Mouse (Mus musculus) MEL (cell line): Measurements from ENCODE around the gene Tshz2. TPM values are rescaled to one million over a fixed set of nuclear protein-coding genes. Genes with fewer than 3 reads are reported as not detected.

Experiments
- DNase-seq: peaks from one replicate; pipeline ENCODE4 v3.0.0; 2011; ENCODE audit warnings: low read depth, low spot score
- H3K27ac ChIP-seq: 2 replicates; pipeline ENCODE4 v1.5.1; 2012; ENCODE audit warnings: low read depth, mild to moderate bottlenecking, control low read depth, low read length, moderate library complexity; ENCODE audit not compliant: control insufficient read depth
- H3K27me3 ChIP-seq, 2 experiments: fragments of 150-350 bp in 1 of 2; sonication (generic) in 1 of 2; 2 replicates each; pipeline ENCODE4 v1.6.1; 2012; ENCODE audit warnings: low read length in 2 of 2, mild to moderate bottlenecking in 2 of 2, improper control_type of control experiment in 1 of 2, moderate library complexity in 1 of 2; ENCODE audit not compliant: insufficient read depth in 2 of 2, control insufficient read depth in 1 of 2
- H3K36me3 ChIP-seq, 2 experiments: 2 replicates each; pipeline ENCODE4 v1.6.1; 2012 to 2014; ENCODE audit warnings: low read length in 2 of 2, improper control_type of control experiment in 1 of 2, inconsistent platforms in 1 of 2, mild to moderate bottlenecking in 1 of 2; ENCODE audit not compliant: insufficient read depth in 2 of 2, control insufficient read depth in 1 of 2
- H3K4me1 ChIP-seq, 2 experiments: fragments of 150-350 bp in 1 of 2; sonication (generic) in 1 of 2; 2 replicates each; pipeline ENCODE4 v1.6.1; 2012; ENCODE audit warnings: low read length in 2 of 2, improper control_type of control experiment in 1 of 2, mild to moderate bottlenecking in 1 of 2; ENCODE audit not compliant: insufficient read depth in 2 of 2, control insufficient read depth in 1 of 2
- H3K4me3 ChIP-seq, 2 experiments: fragments of 150-350 bp in 1 of 2; sonication (generic) in 1 of 2; 2 replicates each; pipeline ENCODE4 v1.5.1; 2012; ENCODE audit warnings: low read depth in 2 of 2, low read length in 2 of 2, mild to moderate bottlenecking in 2 of 2, moderate library complexity in 2 of 2, control low read depth in 1 of 2, improper control_type of control experiment in 1 of 2; ENCODE audit not compliant: control insufficient read depth in 1 of 2, insufficient read depth in 1 of 2
- H3K79me2 ChIP-seq: 2 replicates; pipeline ENCODE4 v1.6.1; 2012; ENCODE audit warnings: mild to moderate bottlenecking, low read length, moderate library complexity; ENCODE audit not compliant: control insufficient read depth, poor library complexity, insufficient read depth
- H3K9ac ChIP-seq: 2 replicates; pipeline ENCODE4 v1.6.1; 2012; ENCODE audit warnings: low read depth, mild to moderate bottlenecking, control low read depth, low read length, moderate library complexity; ENCODE audit not compliant: control insufficient read depth, poor library complexity, severe bottlenecking
- H3K9me3 ChIP-seq: fragments of 150-350 bp; sonication (generic); replicated peaks from 2 replicates; pipeline ENCODE4 v1.6.1; 2012; ENCODE audit warnings: mild to moderate bottlenecking, low read length, improper control_type of control experiment, moderate library complexity; ENCODE audit not compliant: insufficient read depth
- BHLHE40 ChIP-seq: IDR thresholded peaks from 2 replicates; pipeline ENCODE4 v1.6.1; 2012; ENCODE audit warnings: low read depth, mild to moderate bottlenecking, inconsistent platforms, low read length, improper control_type of control experiment, borderline replicate concordance
- CHD1 ChIP-seq: IDR thresholded peaks from 2 replicates; pipeline ENCODE4 v1.6.1; 2012; ENCODE audit warnings: low read depth, mild to moderate bottlenecking, inconsistent platforms, low read length, improper control_type of control experiment
- CTCF ChIP-seq, 3 experiments: IDR thresholded peaks in 2 of 3; conservative IDR thresholded peaks in 1 of 3; 2 replicates each; pipeline ENCODE4 v1.5.1; 2011 to 2012; ENCODE audit warnings: low read length in 3 of 3, low read depth in 2 of 3, mild to moderate bottlenecking in 2 of 3, improper control_type of control experiment in 1 of 3, inconsistent platforms in 1 of 3, mixed read lengths in 1 of 3, moderate library complexity in 1 of 3; ENCODE audit not compliant: control insufficient read depth in 1 of 3, insufficient read depth in 1 of 3, poor library complexity in 1 of 3, severe bottlenecking in 1 of 3
- EP300 ChIP-seq, 2 experiments: IDR thresholded peaks; 2 replicates each; pipeline ENCODE4 v1.6.1; 2011; ENCODE audit warnings: improper control_type of control experiment in 2 of 2, low read length in 2 of 2, low read depth in 1 of 2, mild to moderate bottlenecking in 1 of 2
- HCFC1 ChIP-seq: IDR thresholded peaks from 2 replicates; pipeline ENCODE4 v1.6.1; 2012; ENCODE audit warnings: low read depth, mild to moderate bottlenecking, inconsistent platforms, low read length, improper control_type of control experiment, moderate library complexity
- JUND ChIP-seq: IDR thresholded peaks from 2 replicates; pipeline ENCODE4 v1.6.1; 2011; ENCODE audit warnings: low read depth, mild to moderate bottlenecking, improper control_type of control experiment, low read length
- MAZ ChIP-seq: IDR thresholded peaks from 2 replicates; pipeline ENCODE4 v1.6.1; 2012; ENCODE audit warnings: low read depth, mild to moderate bottlenecking, inconsistent platforms, low read length, improper control_type of control experiment
- MXI1 ChIP-seq: IDR thresholded peaks from 2 replicates; pipeline ENCODE4 v1.6.1; 2011; ENCODE audit warnings: mild to moderate bottlenecking, low read depth, low read length, improper control_type of control experiment
- MYB ChIP-seq: IDR thresholded peaks from 2 replicates; pipeline ENCODE4 v1.6.1; 2011; ENCODE audit warnings: mild to moderate bottlenecking, low read depth, low read length, improper control_type of control experiment
- NRF1 ChIP-seq: IDR thresholded peaks from 2 replicates; pipeline ENCODE4 v1.6.1; 2014; ENCODE audit warnings: low read depth, mild to moderate bottlenecking, inconsistent platforms, low read length, improper control_type of control experiment, moderate library complexity; ENCODE audit not compliant: poor library complexity, insufficient read depth, severe bottlenecking
- POLR2A ChIP-seq, 2 experiments: IDR thresholded peaks; 2 replicates each; pipeline ENCODE4 v1.6.1; 2011 to 2012; ENCODE audit warnings: low read length in 2 of 2, mild to moderate bottlenecking in 2 of 2, control low read depth in 1 of 2, improper control_type of control experiment in 1 of 2, low read depth in 1 of 2, moderate library complexity in 1 of 2; ENCODE audit not compliant: control insufficient read depth in 1 of 2, insufficient read depth in 1 of 2, poor library complexity in 1 of 2
- RAD21 ChIP-seq: IDR thresholded peaks from 2 replicates; pipeline ENCODE4 v1.6.1; 2011; ENCODE audit warnings: mild to moderate bottlenecking, low read depth, low read length, improper control_type of control experiment
- RCOR1 ChIP-seq: IDR thresholded peaks from 2 replicates; pipeline ENCODE4 v1.6.1; 2012; ENCODE audit warnings: low read depth, mild to moderate bottlenecking, inconsistent platforms, low read length, improper control_type of control experiment
- SIN3A ChIP-seq: IDR thresholded peaks from 2 replicates; pipeline ENCODE4 v1.6.1; 2012; ENCODE audit warnings: low read length, improper control_type of control experiment, inconsistent platforms
- TAL1 ChIP-seq: IDR thresholded peaks from 2 replicates; pipeline ENCODE4 v1.6.1; 2012; ENCODE audit warnings: mild to moderate bottlenecking, inconsistent platforms, low read length, moderate library complexity, mixed read lengths
- UBTF ChIP-seq: IDR thresholded peaks from 2 replicates; pipeline ENCODE4 v1.6.1; 2012; ENCODE audit warnings: low read depth, mild to moderate bottlenecking, inconsistent platforms, low read length, improper control_type of control experiment, moderate library complexity, borderline replicate concordance; ENCODE audit not compliant: insufficient read depth
- USF1 ChIP-seq: IDR thresholded peaks from 2 replicates; pipeline ENCODE4 v1.6.1; 2014; ENCODE audit warnings: low read depth, mild to moderate bottlenecking, inconsistent platforms, low read length, improper control_type of control experiment, moderate library complexity
- USF2 ChIP-seq, 2 experiments: IDR thresholded peaks; 2 replicates each; pipeline ENCODE4 v1.6.1; 2011 to 2012; ENCODE audit warnings: improper control_type of control experiment in 2 of 2, low read length in 2 of 2, borderline replicate concordance in 1 of 2, inconsistent platforms in 1 of 2, low read depth in 1 of 2, mild to moderate bottlenecking in 1 of 2; ENCODE audit not compliant: insufficient read depth in 1 of 2
- ZC3H11A ChIP-seq: IDR thresholded peaks from 2 replicates; pipeline ENCODE4 v1.6.1; 2012; ENCODE audit warnings: low read depth, mild to moderate bottlenecking, inconsistent platforms, low read length, improper control_type of control experiment
- ZKSCAN1 ChIP-seq: IDR thresholded peaks from 2 replicates; pipeline ENCODE4 v1.6.1; 2012; ENCODE audit warnings: low read depth, mild to moderate bottlenecking, inconsistent platforms, low read length, improper control_type of control experiment, moderate library complexity
- ZNF384 ChIP-seq: IDR thresholded peaks from 2 replicates; pipeline ENCODE4 v1.6.1; 2012; ENCODE audit warnings: low read depth, mild to moderate bottlenecking, inconsistent platforms, low read length, improper control_type of control experiment
- polyA plus RNA-seq, 2 experiments: library from polyadenylated mRNA; stranded (reverse) in 1 of 2; unstranded in 1 of 2; fragments of >175 nt in 1 of 2; fragments of >200 nt in 1 of 2; gene quantifications; 2 replicates each; pipeline versions ENCODE4 v1.2.1 to v1.2.4; 2012; ENCODE audit warnings: low replicate concordance in 2 of 2, low read depth in 1 of 2; ENCODE audit not compliant: insufficient read length in 2 of 2, insufficient read depth in 1 of 2, missing spikeins in 1 of 2
- total RNA-seq: library from RNA; depleted of rRNA; stranded (reverse); fragments of 300-350 nt; gene quantifications from 2 replicates; pipeline ENCODE4 v1.2.3, GENCODE M21; 2012

Tshz2 gene
- total and polyA plus RNA-seq, 3 experiments, result not detected

DNA sequence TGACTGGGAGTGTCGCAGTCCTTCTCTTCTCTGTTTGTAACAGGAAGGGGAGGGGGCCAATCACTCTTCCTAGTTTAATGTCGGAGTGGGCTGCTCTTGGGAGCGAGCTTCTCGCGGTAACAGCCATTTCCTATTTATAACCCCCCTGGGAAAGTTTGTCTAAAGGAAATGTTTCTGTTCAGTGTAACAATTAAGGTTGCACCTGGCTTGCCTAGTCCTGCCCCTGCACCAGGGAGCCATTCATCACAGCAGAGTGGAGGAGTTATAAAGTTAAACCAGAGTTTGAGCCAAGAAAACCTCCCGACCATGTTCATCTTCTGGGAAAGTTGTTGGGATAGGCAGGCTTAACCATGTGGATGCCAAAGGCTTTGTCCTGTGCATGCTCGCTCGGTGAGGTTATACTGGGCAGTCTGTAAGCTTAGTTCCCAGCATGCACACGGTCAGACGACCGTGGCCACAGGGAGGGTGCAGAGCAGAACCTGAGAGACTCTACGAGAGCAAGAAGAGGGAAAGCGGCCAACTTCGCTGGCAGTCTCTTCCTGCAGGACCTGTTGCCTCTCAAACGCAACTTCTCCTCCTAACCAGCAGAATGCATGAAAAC is 437.9 kb downstream of the Tshz2 start:
- Histone ChIP-seq H3K36me3 (no peaks in the 10 kb centered on the region), H3K27ac (no peak overlapping the region), H3K27me3 (no peaks in the 10 kb centered on the region; a peak in 1 of 4 replicates), H3K79me2 (no peaks in the 10 kb centered on the region), H3K4me1 (no peaks in the 10 kb centered on the region), H3K4me3 (no peak overlapping the region), H3K9ac (no peak overlapping the region), H3K9me3 (no peaks in the 10 kb centered on the region)
- TF ChIP-seq RAD21 (no peak), POLR2A (IDR thresholded peaks at IDR 0.05; ENCODE audit: control insufficient read depth in 1 of 2, insufficient read depth in 1 of 2, low read depth in 1 of 2, low read length in 2 of 2, poor library complexity in 1 of 2) (no peak), MAZ (no peak), CHD1 (no peak), MYB (no peak), ZKSCAN1 (no peak), UBTF (no peak), ZC3H11A (no peak), RCOR1 (no peak), SIN3A (no peak), MXI1 (no peak), ZNF384 (no peak), USF2 (IDR thresholded peaks at IDR 0.05; ENCODE audit: borderline replicate concordance in 1 of 2, insufficient read depth in 1 of 2, low read depth in 1 of 2, low read length in 2 of 2) (no peak), EP300 (IDR thresholded peaks at IDR 0.05; ENCODE audit: low read depth in 1 of 2, low read length in 2 of 2) (no peak), BHLHE40 (no peak), TAL1 (no peak), CTCF (IDR thresholded peaks at IDR 0.05 in 2 of 3, conservative IDR thresholded peaks at IDR 0.05 in 1 of 3; ENCODE audit: control insufficient read depth in 1 of 3, insufficient read depth in 1 of 3, low read depth in 2 of 3, low read length in 3 of 3, poor library complexity in 1 of 3, severe bottlenecking in 1 of 3) (no peak), NRF1 (no peak), USF1 (no peak)
- DNase-seq, result no peak

DNA sequence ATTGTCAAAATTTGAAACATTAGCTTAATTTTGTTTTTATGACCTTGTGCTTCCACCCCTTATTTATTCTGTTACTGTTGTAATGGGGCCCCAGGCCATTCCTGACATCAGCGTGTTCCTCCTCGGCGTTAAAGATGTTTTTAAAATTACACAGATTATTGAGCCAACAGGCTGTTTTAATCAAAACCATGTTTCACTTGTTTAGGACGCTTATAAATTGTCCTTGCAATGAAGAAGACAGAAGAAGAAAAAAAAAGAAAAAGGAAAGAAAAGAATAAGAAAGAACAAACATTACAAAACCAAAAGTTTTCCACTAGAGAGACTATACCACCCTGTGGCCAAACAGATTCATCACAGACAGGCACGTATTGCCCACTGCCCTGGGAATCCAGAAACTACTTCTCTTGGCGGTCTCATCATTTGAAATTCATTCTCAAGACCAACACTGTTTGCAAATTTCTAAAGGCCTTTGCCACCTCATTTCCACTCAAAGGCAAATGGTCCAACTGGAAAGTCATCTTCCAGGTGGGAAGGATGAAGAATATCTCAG is 444.2 kb downstream of the Tshz2 start:
- Histone ChIP-seq H3K9ac (no peak overlapping the region), H3K9me3 (no peaks in the 10 kb centered on the region), H3K27ac (no peak overlapping the region), H3K27me3 (no peaks in the 10 kb centered on the region), H3K79me2 (no peaks in the 10 kb centered on the region), H3K4me3 (no peak overlapping the region), H3K4me1 (no peaks in the 10 kb centered on the region), H3K36me3 (no peaks in the 10 kb centered on the region)
- TF ChIP-seq EP300 (IDR thresholded peaks at IDR 0.05; ENCODE audit: low read depth in 1 of 2, low read length in 2 of 2) (no peak), JUND (no peak), HCFC1 (no peak)
- no peak for DNase-seq
